Mouse (Mus musculus): ENCODE data around the gene Asap3.

Gene Asap3

GRCm38 (mm10) chr4:136206033-136206893 lies at the start of gene Asap3:
Gene Asap3 (plus strand): TSS chr4:136206365.
- peak; percentile 99 for DNase-seq

GRCm38 (mm10) chr4:136158498-136158897 lies 47.7 kb upstream of the Asap3 start:
- DNase-seq = no peak

- DNase-seq = peak; percentile 86
Observed at GRCm38 (mm10) chr4:136159802-136160397, 46.3 kb upstream of the Asap3 start.

- DNase-seq = peak; percentile 93
Observed at GRCm38 (mm10) chr4:136163448-136163847, 42.7 kb upstream of the Asap3 start.

GRCm38 (mm10) chr4:136164981-136165380 lies 41.2 kb upstream of the Asap3 start:
- no peak for DNase-seq

- DNase-seq = no peak
Observed at GRCm38 (mm10) chr4:136167701-136168100, 38.5 kb upstream of the Asap3 start.

GRCm38 (mm10) chr4:136170401-136170800 lies 35.8 kb upstream of the Asap3 start:
- no peak for DNase-seq

GRCm38 (mm10) chr4:136171455-136171854 lies 34.7 kb upstream of the Asap3 start:
- DNase-seq = no peak

- peak; percentile 83 for DNase-seq
Observed at GRCm38 (mm10) chr4:136172011-136172541, 34.1 kb upstream of the Asap3 start, which contains the start of gene E2f2. Gene E2f2 (plus strand): TSS chr4:136172394.

GRCm38 (mm10) chr4:136172542-136173209 lies 33.5 kb upstream of the Asap3 start:
- peak; percentile 74 for DNase-seq

GRCm38 (mm10) chr4:136173210-136173715 lies 32.9 kb upstream of the Asap3 start:
- DNase-seq = no peak

- peak; percentile 60 for DNase-seq
Observed at GRCm38 (mm10) chr4:136174216-136175193, 31.7 kb upstream of the Asap3 start.

- DNase-seq = no peak
Observed at GRCm38 (mm10) chr4:136176022-136176552, 30.1 kb upstream of the Asap3 start.

- no peak for DNase-seq
Observed at GRCm38 (mm10) chr4:136177244-136177611, 28.9 kb upstream of the Asap3 start.

- DNase-seq = peak; percentile 84
Observed at GRCm38 (mm10) chr4:136177612-136178474, 28.3 kb upstream of the Asap3 start.

- DNase-seq = no peak
Observed at GRCm38 (mm10) chr4:136178475-136178921, 27.7 kb upstream of the Asap3 start.

- peak; percentile 57 for DNase-seq
Observed at GRCm38 (mm10) chr4:136179456-136179855, 26.7 kb upstream of the Asap3 start.

- DNase-seq = peak; percentile 94
Observed at GRCm38 (mm10) chr4:136179998-136180397, 26.2 kb upstream of the Asap3 start.

- peak; percentile 87 for DNase-seq
Observed at GRCm38 (mm10) chr4:136180408-136181330, 25.5 kb upstream of the Asap3 start.

Measured in lung, postnatal 14 days (tissue).